Mouse (Mus musculus): Measurements from ENCODE around the gene Itpr2.

DNA sequence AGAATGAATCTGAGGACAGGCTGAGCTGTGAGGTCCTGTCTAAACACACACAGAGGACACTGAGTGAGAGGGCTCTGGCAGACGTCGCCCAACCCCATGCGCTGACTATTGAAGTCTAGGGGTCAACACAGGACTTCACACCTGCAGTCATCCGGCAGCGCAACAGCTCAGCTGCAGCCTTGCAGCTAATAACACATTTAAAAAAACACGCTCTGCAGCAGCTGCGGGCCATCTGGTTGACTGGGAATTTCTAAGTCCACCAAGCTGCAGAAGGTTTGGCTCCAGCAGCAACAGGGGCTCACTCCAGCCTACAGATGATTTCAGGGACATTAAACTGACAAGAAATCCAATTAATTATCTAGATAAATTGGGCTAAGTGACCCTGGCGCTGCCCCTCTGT is 312.0 kb downstream of the Itpr2 start:
- TF ChIP-seq POLR2A (IDR thresholded peaks at IDR 0.05; ENCODE audit: borderline replicate concordance, low read depth, low read length) (no peak), CTCF (IDR thresholded peaks at IDR 0.05; ENCODE audit: low read depth, low read length) (no peak)
